Mouse (Mus musculus) Muller cell, postnatal 12 days (primary cell): Measurements from ENCODE around the gene Fam129b.

Experiments used
- DNase-seq: peaks from one replicate; pipeline ENCODE4 v3.0.0-alpha.2; 2015; ENCODE audit errors: inconsistent ontology term

Fam129b gene

DNA sequence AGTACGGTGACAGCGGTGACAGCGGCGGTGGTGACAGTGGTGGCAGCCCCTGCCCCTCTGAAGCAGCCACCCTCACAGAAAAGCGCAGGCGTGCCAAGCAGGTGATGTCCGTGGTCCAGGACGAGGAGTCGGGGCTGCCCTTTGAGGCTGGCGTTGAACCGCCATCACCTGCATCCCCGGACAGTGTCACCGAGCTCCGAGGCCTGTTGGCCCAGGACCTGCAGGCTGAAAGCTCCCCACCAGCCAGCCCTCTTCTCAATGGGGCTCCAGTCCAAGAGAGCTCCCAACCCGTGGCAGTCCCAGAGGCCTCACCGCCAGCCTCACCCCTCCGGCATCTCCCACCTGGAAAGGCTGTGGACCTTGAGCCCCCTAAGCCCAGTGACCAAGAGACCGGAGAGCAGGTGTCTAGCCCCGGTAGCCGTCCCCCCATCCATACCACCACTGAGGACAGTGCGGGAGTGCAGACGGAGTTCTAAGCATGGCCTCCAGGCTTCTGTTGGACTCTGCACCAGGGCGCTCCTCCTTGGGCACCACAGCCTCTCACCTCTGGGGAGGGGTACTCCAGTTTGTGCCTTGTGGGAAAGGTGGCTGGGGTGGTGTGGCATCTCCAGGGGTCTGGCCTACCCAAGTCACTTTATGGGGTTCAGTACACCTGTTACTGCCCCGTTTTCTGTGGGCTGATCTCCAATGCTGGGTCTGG is 47.8 kb downstream of the Fam129b start:
- DNase-seq, result no peak

- no peak for DNase-seq
These were observed 48.5 kb downstream of the Fam129b start for GRCm38 (mm10) chr2:32924306-32924844.

- no peak for DNase-seq
These were observed 50.6 kb downstream of the Fam129b start for GRCm38 (mm10) chr2:32926330-32927075.

DNA sequence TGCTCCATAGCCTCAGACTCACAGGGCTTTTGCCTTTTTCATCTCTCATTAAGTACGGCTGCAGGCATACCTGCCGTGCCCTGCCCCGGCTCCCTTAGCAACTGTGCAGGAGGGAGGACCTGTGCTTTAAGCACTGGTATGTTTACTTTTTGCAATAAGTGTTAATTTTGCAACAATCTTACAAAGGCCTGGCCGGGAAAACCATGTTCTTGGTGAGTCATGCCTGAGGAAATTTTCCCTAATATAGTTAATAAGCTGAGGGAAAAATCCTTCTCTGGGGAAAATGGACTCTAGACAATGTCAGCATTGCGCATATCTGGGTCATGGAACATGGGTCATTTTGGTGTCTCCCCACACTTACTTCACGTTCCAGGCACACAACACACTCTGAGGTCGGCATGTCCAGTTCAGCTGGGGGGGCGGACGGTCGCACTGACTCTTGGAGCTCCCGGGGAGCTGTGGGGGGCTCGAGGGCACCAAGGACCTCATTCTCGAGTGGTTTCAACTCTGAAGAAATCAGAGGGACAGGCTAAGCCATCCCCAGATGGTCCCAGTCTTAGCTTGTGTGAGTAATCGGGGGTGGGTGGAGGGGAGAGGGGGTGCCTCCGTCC is 51.8 kb downstream of the Fam129b start:
- DNase-seq, result no peak

- peak; percentile 76 for DNase-seq
These were observed 52.5 kb downstream of the Fam129b start for GRCm38 (mm10) chr2:32928235-32928946.

- DNase-seq, result no peak
These were observed 53.3 kb downstream of the Fam129b start for GRCm38 (mm10) chr2:32928947-32929829.

DNA sequence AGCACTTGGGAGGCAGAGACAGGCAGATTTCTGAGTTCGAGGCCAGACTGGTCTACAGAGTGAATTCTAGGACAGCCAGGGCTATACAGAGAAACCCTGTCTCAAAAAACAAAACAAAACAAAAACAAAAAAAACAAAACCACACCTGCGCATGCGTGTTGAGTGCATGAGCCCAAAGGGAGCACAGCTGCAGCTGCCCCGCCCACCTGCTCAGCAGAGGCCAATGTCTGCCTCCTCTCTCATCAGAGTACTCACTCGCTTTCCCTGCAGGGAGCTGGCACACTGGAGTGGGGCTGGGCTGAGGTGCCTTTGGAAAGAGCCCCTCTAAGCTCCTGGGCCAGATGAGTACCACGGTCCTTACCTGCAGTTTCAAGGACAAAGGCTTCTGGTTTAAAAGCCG is 55.8 kb downstream of the Fam129b start:
- no peak for DNase-seq

DNA sequence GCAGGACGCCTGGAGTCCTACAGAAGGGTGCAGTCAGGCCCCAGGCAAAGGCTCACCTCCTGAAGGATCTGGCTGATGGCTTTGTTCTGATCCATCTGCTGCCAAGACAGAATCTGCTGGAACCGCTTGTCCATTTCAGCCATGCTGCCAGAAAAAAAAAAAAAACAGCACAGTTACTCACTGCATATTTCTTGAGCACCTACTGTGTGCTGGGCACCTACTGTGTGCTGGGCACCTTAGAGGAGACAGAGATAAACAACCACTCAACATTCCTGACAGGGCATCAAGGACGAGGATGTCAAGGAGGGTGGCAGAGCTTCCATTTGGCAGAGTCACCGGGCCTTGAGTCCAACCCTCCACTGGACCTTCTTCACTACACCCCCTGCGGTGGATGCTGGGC is 62.8 kb downstream of the Fam129b start:
- no peak for DNase-seq

- DNase-seq, result no peak
These were observed 63.5 kb downstream of the Fam129b start for GRCm38 (mm10) chr2:32939418-32939817.

DNA sequence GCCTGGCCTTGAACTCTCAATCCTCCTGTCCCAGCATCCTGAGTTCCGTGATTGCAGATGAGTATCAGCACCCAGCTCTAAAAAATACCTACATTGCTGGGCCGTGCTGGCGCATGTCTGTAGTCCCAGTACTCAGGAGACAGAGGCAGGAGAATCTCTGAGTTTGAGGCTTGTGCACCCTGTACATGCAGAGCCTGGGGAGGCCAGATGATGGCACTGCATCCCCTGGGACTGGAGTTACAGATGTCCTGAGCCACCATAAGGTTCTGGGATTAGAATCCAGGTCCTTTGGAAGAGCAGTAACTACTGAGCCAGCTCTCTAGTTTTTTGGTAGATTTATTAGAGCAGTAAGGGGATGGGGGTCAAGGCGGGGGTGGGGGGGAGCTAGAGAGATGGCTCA is 64.6 kb downstream of the Fam129b start:
- DNase-seq, result no peak

DNA sequence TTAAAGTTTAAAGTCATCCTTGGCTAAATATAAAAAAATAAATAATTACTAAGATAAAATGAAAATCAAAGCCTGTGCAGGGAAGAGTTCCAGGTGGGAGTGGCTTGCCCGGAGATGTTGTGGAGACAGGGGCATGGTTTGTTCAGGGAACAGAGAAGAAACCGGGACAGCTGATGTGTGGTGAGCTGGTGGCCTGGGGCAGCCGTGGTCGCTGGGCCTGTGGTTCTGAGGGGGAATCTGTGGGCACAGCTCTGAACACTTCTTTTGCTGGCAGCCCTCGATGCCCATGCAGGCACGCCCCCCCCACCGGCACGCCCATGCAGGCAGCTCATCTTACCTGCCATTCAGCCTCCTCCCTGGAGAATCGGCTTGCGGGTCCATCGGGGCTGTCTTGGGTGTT is 71.5 kb downstream of the Fam129b start:
- DNase-seq, result no peak

- no peak for DNase-seq
These were observed 78.7 kb downstream of the Fam129b start for GRCm38 (mm10) chr2:32954581-32954980.

GRCm38 (mm10) chr2:32957344-32957743 is 81.4 kb downstream of the Fam129b start:
- DNase-seq, result no peak

GRCm38 (mm10) chr2:32960273-32960672 is 84.4 kb downstream of the Fam129b start:
- DNase-seq, result no peak

- peak; percentile 94 for DNase-seq
These were observed 85.5 kb downstream of the Fam129b start, which contains the start of the genes Rpl12 and Lrsam1 for GRCm38 (mm10) chr2:32961192-32961995. Rpl12 (plus strand) TSS chr2:32961559. Lrsam1 (minus strand) TSS chr2:32961614.

- no peak for DNase-seq
These were observed 86.4 kb downstream of the Fam129b start for GRCm38 (mm10) chr2:32962062-32962874.

DNA sequence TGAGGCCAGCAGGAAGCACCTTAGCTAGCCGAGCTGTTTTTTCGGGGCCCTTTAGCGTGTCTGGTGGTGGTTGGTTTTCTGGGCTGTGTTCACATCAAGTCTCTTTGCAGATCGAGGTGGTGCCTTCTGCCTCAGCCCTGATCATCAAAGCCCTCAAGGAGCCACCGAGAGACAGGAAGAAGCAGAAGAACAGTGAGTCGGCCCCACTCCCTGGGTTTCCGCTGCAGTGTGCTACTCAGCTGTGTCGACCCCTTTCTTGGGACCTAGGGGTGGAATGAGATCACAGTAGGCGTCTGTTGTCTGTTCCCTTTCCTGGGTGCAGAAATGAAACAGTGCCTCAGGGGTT is 86.9 kb downstream of the Fam129b start:
- no peak for DNase-seq

DNA sequence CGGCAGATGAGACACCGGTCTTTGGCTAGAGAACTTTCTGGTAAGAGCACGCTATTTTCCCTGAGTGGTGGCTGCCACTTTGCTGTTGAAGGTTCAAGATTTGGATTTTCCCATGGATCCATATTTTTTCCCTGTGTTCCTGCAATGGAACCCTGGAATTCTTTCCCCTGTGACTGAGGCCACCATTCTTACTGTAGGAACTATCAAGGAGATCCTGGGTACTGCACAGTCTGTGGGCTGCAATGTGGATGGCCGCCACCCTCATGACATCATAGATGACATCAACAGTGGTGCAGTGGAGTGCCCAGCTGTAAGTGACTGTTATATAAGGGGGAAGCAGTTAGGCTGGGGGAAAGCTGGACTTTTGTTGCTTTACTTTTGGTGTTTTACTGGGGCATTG is 87.6 kb downstream of the Fam129b start:
- DNase-seq, result no peak

GRCm38 (mm10) chr2:32963981-32964380 is 88.1 kb downstream of the Fam129b start:
- DNase-seq, result no peak
